Mouse (Mus musculus) left cerebral cortex, postnatal 25 days (tissue): ENCODE results near the gene Pigx. TPM values are rescaled to one million over a fixed set of nuclear protein-coding genes. Genes with fewer than 3 reads are reported as not detected.

Source experiments
- DNase-seq, 2 experiments: peaks; one replicate each; pipeline ENCODE4 v3.0.0; 2022; ENCODE audit warnings: low spot score in 2 of 2, mixed read lengths in 1 of 2
- intact Hi-C: fragments of 180-260 bp; cut with DNase I; formaldehyde crosslinking; loops from one replicate; pipeline ENCODE4 v1.15.1; 2025
- total RNA-seq, 2 experiments: library from RNA; stranded (reverse); gene quantifications; 2 replicates each; pipeline ENCODE4 v1.2.3; 2021

Pigx gene
- 10 to 100 TPM; 23.9 to 27.1 TPM for total RNA-seq

DNA sequence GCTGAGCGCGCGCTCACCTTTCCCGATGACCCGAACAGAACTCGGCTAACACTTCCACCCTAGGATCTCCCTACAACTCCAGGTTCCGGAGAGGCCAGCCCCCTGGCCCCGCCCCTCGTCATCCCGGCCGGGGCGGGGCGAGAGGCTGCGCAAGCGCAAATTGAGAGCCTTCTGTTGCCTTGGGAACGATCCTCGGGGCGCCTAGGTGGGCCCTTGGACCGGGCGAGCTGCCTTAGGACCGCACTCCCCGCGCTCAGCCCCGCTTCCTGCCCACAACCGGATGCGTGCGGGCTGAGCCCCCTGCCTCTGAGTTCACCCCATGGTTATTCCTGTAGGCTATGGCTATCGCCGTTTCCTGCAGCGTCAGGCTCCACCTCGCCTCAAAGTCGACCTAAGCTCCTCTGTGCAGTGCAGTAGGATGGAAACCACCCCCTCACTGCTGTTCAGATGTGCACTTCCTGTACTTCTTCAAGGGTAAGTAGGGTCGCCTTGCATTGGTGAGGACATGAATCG is at the start of gene Pigx, which contains the start of gene Cep19:
Gene Pigx (minus strand): TSS at position 103 of the 513 bp plus-strand sequence.
Gene Cep19 (plus strand): TSS at position 163 of the 513 bp plus-strand sequence.
- intact Hi-C loops = no loop called here
- DNase-seq = peak; percentile 90 to 91

DNA sequence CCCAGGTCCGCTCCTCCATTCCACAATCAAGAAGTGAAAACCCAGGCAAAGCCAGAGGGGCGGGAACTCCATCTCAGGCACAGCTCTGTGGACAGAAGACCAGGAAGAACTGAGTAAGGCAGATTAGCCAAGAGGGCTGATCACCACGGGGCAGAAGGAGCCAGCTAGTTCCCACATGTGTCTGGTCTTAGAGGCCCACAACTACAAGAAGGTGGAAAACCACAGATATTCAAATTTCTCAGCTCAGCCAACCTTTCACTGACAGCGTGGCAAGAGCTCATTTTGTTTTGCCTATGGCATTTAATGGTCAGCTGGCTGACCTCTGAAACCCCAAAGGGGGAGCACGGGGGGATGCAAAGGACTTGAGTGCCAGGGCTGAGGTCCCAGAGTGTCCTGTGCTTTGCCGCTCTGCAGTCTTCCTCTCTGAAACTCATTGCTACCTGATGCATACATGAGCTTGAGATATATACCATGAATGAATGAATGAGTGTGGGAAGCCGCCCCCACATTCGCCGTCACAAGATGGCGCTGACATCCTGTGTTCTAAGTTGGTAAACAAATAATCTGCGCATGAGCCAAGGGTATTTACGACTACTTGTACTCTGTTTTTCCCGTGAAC is 48.2 kb upstream of the Pigx start:
- no peak for DNase-seq
- intact Hi-C loops = no loop called here

DNA sequence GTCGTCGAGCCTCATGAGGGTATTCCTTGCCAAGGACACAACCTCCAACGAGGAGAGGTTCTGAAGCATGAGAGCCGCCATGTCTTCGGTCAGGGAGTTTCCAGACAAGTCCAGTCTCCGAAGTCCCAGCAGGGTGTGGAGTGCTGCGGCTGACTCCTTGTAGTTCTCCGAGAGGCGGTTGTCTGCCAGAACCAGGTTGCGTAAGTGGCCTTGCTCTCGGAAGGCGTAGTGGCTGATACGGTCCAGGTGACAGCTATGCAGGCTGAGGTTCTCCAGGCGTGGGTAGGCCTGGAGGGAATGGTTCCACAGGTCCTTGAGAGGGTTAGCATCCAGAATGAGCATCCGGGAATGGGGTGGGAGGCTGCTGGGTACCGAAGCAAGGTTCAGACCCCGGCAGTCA is 45.1 kb upstream of the Pigx start:
- no peak for DNase-seq
- intact Hi-C loops = no loop called here

DNA sequence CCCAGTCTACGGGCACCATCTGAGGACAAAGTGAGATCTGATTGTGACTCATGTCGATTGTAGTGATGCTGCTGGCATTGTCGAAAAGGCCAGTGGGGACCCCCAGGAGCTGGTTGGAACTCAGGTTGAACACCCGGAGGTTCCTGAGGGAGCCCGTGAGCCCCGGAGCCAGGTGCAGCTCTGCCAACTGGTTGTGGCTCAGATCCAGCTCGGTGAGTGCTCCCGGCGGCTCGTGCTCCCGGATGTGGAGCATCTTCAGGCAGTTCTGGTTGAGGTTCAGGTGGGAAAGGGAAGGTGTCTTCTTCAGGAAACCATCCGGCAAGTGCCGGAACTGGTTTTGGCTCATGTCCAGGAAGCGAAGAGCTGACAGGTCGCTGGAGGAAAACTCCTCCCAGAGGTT is 44.2 kb upstream of the Pigx start:
- DNase-seq = no peak
- intact Hi-C loops = no loop called here

DNA sequence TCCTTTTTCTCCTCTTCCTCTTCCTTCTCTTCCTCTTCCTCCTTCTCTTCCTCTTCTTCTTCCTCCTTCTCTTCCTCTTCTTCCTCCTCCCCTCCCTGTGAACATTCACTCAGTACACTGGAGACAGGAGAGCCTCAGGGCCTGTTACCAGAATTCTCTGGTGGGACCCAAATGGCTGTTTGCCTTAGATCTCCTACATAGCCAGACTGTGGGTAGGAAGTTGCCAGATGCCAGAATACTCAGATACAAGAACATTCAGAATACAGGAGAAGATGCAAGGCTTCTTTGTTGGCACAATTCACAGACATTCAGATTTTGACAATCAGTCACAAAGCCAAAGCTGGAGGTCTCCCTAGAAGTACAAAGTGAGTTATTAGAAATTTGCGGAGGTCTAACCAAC is 39.4 kb upstream of the Pigx start:
- intact Hi-C loops = no loop called here
- DNase-seq = peak; percentile 19 to 73

DNA sequence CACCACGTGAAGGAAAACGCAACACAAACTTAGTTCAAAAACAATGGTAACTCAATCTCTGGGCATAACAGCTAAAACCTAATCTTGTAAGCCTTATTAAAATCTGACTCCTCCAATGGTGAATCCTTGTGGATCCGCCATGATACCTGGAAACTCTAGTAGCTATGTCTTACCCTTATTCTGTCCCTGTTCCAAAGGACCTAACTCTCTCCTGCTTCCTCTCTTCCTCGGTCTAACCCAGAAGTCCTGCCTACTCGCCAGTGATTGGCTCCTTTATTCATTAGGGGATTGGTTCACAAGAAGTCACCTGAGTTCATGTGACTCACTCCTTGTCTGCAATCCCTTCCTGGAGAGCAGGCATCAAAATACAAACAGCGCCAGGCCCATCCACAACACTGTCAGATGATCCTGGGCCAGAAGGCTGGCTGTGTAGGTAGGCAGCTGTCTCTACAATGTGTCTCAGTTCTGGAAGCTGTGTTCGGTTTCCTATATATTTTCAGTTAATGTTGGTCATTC is 36.4 kb upstream of the Pigx start:
- intact Hi-C loops = no loop called here
- no peak for DNase-seq

DNA sequence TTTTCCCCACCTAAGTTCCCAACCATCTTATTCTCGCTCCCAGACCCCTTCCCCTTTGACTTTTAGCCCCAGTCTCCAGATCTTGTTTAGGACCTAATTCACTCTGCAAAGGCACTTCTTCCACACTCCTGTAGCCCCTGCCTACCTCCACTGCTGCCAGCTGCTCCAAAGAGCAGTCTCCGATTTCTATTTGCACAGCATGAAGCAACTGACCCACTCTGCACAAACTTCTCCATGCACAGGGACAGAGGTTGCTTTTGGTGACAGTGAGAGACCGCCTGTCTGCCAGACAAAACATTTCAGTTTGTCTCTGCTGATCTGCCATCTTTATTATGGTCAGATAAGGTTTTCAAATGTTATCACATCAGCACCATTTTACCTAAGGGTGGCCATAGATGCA is 33.6 kb upstream of the Pigx start:
- no peak for DNase-seq
- intact Hi-C loops = no loop called here

DNA sequence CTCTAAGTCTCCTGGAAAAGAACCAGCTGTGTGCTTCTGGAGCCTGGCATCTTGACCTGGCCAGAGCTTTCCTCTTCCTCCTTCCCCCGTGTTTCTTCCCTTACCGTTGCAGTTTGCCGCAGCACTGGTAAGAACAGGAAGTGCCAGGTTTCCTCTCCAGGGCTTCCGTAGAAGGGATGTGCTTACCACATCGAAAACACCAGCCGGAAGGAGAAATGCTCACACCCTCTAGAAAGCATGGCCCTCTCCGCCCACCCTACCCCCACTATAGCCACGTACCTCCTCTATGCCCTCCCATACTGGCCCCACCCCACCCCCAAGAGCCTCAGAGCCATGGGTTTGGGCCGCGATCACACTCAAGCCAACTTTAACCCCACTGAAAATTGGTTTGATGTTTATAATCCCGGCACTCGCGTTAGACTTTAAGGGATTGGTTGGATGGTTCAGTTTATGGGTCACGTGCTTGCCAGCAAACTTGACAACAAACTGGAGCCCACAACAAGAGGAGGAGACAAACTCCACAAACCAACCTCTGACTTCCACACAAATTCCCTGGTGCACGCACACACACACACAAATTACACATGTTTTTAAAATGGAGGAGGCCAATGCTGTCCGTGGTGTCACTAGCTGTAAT is 30.8 kb upstream of the Pigx start:
- intact Hi-C loops = no loop called here
- no peak for DNase-seq

DNA sequence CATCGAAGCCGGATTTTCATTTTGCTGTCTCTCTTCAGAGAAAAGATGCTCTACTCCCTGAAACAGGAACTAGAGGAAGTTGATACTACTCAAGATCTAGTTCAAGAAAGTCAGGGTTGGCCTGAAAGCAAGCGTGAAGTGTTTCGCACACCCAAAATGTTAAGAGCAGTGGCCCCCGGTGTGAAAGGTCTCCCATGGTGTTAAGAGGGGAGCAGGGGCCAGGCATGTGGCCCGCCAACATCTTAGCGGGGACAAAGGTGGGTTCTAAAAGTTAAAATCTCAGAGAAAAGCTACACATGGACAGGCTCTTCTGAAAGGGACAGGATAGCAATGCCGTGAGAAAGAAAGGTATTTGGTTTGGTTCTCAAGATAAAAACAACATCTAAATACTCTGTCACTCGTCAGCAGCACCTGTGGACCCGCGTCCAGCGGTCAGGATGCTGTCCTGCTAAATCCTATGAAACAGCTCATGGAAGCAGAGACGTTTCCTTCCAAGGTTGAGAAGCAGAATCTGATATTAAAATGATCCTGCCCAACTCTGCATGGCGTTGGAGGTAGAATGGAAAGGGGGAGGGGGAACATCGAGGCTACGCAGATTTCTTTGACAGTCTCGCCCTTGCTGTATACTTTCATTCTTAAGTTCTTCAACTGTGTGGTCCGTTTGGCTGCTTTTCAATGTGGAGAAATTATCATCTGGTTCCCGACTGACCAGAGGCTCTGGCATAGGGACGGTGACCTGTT is 30.1 kb upstream of the Pigx start:
- intact Hi-C loops = no loop called here
- no peak for DNase-seq

DNA sequence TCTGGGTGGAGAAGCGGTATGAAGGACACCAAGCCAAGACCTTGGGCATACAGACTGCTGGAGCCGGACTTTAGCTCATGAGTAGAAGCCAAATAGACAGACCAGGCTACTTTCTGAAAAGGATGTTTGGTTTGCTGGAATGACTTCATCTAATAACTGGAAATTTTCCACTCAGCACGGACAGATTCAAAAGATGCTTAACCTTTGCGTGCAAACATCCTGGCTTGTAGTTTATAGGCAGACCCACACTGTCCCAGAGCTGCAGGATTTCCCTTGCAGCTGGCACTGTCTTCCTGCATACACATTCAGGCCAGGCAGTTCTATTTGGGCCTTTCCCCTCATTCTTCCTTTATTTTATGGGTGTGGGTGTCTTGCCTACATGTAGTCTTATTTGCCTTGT is 27.5 kb upstream of the Pigx start:
- DNase-seq = no peak
- intact Hi-C loops = no loop called here

DNA sequence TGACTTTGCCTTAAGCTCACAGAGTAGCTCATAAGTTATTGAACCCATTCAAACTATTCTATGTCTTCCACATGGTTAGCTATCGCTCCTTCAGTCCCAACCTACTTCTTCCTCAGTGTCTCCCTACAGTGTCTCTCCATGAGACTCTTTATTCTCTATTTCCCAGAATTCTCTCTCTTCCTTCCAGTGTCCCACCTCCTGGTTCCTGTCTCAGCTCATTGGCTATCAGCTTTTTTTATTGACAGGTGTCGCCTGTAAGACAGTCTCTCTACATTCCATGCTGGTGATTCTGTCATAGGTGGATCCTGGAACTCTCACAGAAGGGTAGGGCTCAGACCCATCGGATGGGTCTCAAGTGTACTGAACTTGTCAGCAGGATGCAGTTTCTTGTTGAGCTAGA is 25.8 kb upstream of the Pigx start:
- intact Hi-C loops = no loop called here
- no peak for DNase-seq

DNA sequence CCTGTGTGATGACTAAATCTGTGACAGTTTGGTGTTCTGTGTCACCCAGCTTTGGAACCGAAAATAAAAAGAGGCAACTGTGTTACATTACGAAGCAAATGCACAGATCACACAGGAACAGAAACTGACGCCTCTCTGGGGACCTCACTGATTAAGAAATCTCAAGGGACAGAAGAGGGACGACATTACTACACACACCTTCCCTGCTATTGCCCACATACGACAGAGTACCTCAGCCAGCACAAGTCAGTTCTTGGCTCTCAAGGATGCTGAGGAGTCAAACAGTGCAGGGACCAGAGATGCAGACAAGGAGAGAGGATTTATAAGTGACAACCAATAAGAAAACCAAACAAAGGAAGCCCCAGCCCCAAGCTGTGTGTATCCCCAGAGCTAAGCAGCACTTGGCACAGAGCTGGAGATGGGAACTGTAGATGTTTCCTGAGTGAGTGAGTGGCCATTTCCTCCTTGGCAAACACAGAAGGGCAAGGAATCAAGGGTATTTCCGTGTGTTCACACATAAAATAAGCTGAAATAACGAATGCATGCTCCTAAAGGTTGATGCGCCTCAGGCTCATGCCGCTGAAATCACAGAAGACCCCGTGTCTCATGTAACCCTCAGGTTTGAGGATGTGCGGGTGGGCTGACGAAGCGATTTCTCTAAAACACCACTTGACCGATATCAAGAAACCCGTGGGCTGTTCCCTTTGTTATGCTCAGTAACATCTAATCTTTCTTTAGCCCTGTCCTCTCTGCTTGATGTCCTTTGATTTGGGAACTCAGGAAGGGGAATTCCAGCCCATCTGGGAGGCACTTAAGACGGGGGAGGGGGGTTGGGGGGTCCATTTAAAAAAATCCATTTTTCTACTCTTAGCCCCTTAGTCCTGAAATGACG is 25.1 kb upstream of the Pigx start:
- intact Hi-C loops = no loop called here

DNA sequence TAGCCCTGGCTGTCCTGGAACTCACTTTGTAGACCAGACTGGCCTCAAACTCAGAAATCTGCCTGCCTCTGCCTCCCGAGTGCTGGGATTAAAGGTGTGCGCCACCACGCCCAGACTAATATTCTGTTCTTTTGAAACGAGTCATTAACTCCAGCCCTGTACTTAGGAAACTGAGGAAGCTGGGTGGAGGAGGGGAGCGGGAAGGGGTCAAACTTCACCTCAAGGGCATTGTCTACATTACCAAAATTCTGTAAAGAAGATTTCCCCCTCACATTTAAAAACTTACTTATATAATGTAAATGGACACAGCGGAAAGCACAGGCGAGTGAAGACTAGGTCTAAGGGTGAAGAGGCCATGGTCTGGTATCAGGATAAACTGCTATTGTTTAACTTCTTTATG is 24.5 kb upstream of the Pigx start:
- DNase-seq = no peak
- intact Hi-C loops = no loop called here

More for the DNA sequence above, 25.1 kb upstream of the Pigx start:
- DNase-seq = no peak

DNA sequence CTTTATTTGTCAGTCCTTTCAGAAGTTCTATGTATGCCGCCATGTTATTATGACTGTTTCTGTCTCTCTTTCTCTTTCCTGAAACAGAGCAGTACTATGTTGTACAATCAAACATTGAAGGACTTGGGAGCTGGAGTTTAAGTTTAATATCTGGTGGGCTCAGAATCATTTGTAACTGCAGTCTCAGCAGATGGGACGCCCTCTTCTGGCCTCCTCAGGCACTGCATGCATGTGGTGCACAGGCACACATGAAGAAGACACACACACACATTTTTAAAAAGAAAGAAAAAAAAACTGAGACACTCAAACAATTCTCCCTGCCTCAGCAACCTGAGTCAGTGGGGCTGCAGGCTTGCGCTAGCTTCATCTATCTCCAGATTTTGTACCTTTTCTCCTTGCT is 20.9 kb upstream of the Pigx start:
- DNase-seq = no peak
- intact Hi-C loops = no loop called here

DNA sequence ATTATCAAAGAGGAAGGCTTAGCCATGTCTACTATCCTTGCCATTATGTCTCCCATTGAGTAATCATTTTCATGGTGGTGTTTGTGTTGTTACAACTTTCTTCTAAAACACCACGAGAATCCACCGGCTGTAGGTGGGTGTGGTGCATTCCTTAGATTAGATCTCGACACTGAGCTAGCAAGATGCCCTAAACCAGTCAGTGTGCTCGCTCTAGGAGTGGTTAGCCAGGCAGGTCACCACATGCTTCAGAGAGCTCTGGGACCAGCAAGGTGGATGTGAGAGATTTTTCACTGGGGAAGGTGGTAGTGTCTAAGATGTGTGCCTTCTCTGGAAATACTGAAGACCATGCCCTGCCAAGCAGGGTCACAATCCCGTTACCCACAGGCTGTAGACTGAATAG is 16.6 kb upstream of the Pigx start:
- intact Hi-C loops = loop anchor here (5.0 kb wide), 1 partner anchor 86 kb away; no protein-coding TSS in a partner anchor
- DNase-seq = no peak

DNA sequence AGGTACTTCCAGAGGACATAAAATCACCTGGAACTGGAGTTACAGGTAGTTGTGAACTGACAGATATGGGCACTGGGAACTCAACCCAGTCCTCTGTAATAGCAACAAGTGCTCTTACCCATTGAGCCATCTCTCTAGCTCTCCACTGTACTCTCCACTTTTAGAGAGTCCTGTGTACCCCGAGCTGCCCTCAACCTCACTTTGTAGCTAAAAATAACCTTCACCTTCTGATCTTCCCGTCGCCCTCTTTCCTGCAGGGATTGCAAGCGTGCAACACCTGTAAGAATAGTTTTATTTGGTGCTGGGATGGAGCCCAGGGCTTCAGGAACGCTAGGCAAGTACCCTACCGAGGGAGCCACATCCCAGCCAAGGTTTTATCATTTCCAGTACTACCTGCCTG is 16.2 kb upstream of the Pigx start:
- intact Hi-C loops = loop anchor here (2.0 to 5.0 kb wide), 2 partner anchors 87 to 131 kb away; partner anchors contain the start of genes Fbxo45 and Wdr53
- DNase-seq = no peak

DNA sequence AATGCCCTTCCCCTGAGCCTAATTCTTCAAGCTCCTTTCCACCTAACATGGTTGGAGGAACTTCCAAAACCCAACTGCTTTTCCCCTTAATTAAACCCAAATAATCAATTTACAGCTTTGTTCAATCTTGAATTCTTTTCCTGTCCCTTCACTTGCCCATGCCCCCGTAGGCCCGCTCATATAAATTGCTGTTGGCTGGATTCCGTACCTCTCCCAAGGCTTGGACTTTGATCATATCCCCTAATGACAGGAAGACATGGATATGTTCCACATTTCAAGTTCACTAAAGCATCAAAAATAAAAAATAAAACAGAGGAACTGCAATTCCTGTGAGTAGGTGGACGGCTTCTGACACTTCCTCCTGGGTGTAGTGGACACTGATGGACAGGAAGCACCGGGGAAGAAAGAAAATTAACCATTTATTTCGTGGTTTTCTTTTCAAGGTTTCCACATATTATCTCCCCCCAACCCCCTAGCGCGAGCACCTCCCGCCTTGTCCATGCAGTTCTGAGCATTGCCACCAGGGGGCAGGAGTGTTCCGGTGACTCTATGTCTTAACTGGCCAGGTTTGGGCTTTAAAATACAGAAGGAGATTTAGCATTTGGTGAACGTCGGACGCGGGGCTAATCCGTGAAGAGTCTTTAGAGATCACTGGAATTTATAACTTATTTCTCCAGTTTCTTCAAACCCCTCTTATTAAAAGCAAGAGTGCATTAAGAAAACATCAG is 15.6 kb upstream of the Pigx start:
- intact Hi-C loops = loop anchor here (2.0 to 5.0 kb wide), 3 partner anchors 87 to 382 kb away; partner anchors contain the start of genes Fbxo45, Wdr53 and Zdhhc19
- DNase-seq = peak; percentile 78 to 80

DNA sequence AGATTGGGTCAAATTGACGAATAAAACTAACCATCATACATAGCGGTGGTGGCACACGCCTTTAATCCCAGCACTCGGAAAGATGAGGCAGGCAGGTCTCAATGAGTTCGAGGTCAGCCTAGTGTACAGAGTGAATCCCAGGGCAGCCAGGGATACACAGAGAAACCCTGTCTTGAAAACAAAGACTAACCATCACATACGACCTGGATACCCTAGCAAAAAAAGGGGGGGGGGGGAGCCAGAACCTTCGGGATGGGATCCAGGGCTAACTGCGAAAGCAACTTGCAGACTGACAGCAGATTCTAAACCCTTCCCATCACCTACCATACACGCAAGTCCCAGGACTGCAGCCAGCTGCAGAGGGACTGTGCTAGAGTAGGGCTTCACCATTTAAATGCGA is 14.9 kb upstream of the Pigx start:
- intact Hi-C loops = loop anchor here (2.0 to 5.0 kb wide), 2 partner anchors 132 to 383 kb away; partner anchors contain the start of genes Fbxo45, Wdr53 and Zdhhc19
- no peak for DNase-seq
